Mouse (Mus musculus) bone marrow, adult 2 months (tissue): ENCODE data around the gene Npm1. TPM values are rescaled to one million over a fixed set of nuclear protein-coding genes. Genes with fewer than 3 reads are reported as not detected.

Experiments
- H3K27ac ChIP-seq: fragments of 200-500 bp; 2 replicates; pipeline ENCODE4 v1.5.1; 2012; ENCODE audit warnings: low read depth, mild to moderate bottlenecking, control low read depth, inconsistent platforms, low read length; ENCODE audit not compliant: control insufficient read depth, poor library complexity, insufficient read depth
- H3K4me1 ChIP-seq: fragments of 200-500 bp; 2 replicates; pipeline ENCODE4 v1.6.1; 2011; ENCODE audit warnings: low read length; ENCODE audit not compliant: control insufficient read depth, insufficient read depth
- H3K4me3 ChIP-seq: fragments of 200-500 bp; replicated peaks from 2 replicates; pipeline ENCODE3; 2011; ENCODE audit warnings: mild to moderate bottlenecking, low read depth, low read length, control low read depth; ENCODE audit not compliant: control insufficient read depth
- CTCF ChIP-seq: fragments of 200-500 bp; IDR thresholded peaks from 2 replicates; pipeline ENCODE4 v1.5.1; 2011; ENCODE audit warnings: low read length, control low read depth; ENCODE audit not compliant: control insufficient read depth, insufficient read depth
- POLR2A ChIP-seq: fragments of 200-500 bp; IDR thresholded peaks from 2 replicates; pipeline ENCODE4 v1.6.1; 2011; ENCODE audit warnings: low read depth, mild to moderate bottlenecking, control low read depth, low read length, borderline replicate concordance; ENCODE audit not compliant: control insufficient read depth
- WGBS: fragments of 180-500 bp; shearing (Covaris S2); methylation state at CpG from one replicate; pipeline ENCODE4 v1.1.7; 2018; 5-methylcytosine and 5-hydroxymethylcytosine counted together
- polyA plus RNA-seq: library from polyadenylated mRNA; stranded (reverse); fragments of >200 nt; gene quantifications from 2 replicates; pipeline ENCODE4 v1.2.4, GENCODE M21; 2011; ENCODE audit warnings: low replicate concordance; ENCODE audit not compliant: missing spikeins, insufficient read depth, insufficient read length

The Npm1 gene
- polyA plus RNA-seq, 1 experiment, result 1,387 TPM

DNA sequence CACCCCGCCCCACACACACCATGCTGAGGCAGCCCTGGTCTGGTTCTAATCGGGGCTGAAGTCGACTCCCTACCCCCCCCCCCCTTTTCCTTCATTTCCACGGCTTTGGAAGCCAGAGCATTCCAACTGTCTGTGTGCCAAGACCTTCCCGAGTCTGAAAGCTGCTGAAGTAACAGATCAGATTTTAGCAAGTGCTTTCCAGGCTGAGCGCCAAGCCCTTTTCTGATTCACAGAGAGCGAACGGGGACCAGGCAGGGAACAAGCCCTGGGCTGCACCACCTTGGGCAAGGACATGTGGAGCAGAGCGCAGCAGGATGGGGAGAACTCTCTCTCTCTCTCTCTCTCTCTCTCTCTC lies 16.9 kb downstream of the Npm1 start:
- TF ChIP-seq CTCF, result no peak
- no peak for TF ChIP-seq POLR2A
- Histone ChIP-seq H3K4me3 (no peak overlapping the region), H3K27ac (no peak overlapping the region), H3K4me1 (no peaks in the 10 kb centered on the region)
- WGBS, result 24% methylated on average over 9 of the region's 9 CpGs

DNA sequence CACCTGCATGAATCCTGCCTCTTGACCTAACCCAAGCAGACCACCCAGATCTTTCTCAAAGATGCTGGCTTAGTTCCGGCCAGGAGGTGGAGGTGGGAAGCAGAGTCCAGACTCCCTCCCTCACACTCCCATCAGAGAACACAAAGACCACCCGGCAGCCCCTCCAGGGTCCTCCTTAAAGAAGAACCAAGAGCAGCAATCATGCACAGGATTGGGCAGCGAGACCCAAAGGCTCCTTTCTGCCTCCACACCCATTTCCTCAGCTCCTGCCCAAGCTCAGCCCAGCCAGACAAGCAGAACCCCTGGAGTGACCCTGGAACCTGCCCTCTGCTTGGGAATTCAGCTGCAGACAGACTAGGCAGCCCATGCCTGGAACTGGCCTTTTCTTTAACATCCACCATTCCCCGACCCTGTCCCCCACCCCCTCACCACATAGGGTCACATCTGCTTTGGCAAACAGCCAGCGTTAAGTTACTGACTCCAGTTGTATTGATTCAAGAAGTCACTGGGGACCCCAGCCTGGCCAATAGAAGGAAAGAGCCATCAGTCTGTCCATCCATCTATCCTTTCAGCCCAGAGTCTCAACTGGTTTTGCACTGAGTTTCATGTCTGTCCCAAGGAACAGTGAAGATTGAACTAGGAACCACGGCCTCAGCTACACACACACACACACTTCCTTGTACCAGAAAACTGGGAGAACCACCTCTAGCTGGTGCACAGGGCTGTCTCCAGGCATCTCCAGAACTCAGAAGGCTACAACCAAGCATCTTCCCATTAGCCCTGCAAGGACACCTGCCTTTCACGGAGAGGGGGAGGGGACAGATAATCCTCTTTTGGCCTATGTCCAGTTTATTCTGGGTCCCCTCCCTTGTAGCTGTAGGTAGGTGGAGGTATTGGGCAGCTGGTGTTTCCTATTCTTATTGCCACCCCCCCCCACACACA lies 17.5 kb downstream of the Npm1 start:
- no peak overlapping the region for H3K4me3 ChIP-seq
- 43% methylated on average over 7 of the region's 7 CpGs for WGBS
- no peak overlapping the region for H3K27ac ChIP-seq
- no peaks in the 10 kb centered on the region for H3K4me1 ChIP-seq
- TF ChIP-seq CTCF, result no peak
- no peak for TF ChIP-seq POLR2A

DNA sequence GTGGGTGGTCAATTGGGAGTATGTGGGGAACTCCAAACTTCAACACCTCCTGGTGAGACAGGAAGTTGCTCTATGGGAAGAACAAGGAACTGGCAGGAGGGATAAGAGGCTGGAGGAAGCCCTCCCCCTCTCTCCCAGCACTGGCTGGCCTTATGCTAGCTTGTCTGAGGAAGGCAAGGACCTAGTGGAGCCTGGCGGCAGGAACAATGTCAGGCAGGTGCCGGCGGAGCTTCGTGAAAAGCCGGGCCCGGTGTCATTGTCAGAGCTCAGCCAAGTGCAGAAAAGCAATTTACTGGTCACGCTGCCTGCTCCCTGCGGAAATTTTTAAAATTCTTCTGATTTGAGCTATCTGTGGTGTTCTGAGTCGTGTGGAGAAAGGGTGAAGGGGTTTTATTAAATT lies 19.1 kb downstream of the Npm1 start:
- TF ChIP-seq POLR2A (no peak), CTCF (no peak)
- 40% methylated on average over 9 of the region's 9 CpGs for WGBS
- Histone ChIP-seq H3K27ac (no peak overlapping the region), H3K4me1 (no peaks in the 10 kb centered on the region), H3K4me3 (no peak overlapping the region)

DNA sequence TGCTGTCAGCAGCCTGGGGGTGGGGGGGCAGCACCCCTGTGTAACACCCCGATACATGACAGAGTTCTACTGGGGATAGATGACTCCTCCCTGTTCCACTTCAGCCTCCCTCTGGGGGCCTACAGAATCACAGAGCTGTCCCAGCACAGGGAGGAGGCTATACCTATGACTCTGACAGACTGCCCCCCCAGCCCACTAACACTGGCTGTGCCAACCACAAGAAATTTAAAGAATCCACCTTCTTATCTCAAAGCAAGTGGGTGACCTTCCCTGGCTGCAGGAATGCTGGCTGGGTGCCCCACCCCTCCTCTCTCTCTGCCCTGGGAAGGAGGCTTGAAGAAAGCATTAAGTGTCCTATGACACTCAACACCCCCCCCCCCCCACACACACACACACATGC lies 20.2 kb downstream of the Npm1 start:
- no peak for TF ChIP-seq POLR2A
- TF ChIP-seq CTCF, result no peak
- WGBS, result 79% methylated on average over 1 of the region's 1 CpGs
- Histone ChIP-seq H3K27ac (no peak overlapping the region), H3K4me1 (no peaks in the 10 kb centered on the region), H3K4me3 (no peak overlapping the region)

DNA sequence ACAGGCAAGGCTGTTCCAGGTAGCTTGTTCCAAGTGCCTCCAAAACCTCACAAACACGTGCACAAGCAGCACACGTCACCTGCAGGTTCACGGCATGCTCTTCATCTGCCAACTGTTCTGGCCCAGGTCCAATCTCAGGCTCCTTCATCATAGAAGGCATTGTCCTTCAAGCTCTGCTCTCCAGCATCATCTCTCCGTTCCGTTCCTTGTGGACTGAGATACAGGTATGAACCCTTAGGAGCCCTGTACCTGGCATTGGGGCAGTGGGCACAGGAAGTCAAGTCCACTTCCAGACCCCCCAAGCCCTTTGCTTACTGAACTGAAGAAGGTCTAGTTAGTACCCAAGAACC lies 22.9 kb downstream of the Npm1 start:
- no peak for TF ChIP-seq POLR2A
- no peak for TF ChIP-seq CTCF
- H3K4me1 ChIP-seq, result no peaks in the 10 kb centered on the region
- H3K4me3 ChIP-seq, result no peak overlapping the region
- no peak overlapping the region for H3K27ac ChIP-seq
- 80% methylated on average over 5 of the region's 5 CpGs for WGBS

DNA sequence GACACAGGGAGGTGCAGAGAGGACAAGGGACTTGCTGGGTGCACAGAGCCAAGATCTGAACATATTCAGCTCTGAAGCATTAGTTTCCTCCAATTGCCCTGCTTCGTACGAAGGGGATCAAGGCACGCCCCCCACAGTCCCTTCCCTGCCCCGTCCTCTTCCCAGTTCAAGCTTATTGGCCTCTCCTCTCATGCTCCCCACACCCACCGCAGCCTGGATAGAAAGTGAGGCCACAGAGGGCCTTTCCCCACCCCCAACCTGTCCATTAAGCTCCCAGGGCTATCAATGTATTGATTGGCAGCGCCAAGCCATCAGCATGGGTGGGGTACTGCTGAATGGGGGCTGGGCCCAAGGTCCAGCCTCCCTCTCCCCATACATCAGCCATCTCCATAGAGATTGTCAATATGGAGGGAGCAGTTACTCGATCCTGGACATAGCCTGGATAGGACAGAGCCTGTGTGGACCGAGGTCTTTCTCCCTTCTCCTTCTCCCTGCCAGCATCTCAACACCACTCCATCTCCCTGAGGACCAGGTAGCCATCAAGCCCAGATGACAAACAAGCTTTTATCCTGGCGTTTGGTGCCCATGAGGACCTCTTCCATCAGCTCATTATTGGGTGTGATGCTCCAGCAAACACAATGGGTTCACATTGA lies 23.4 kb downstream of the Npm1 start:
- no peak overlapping the region for H3K4me3 ChIP-seq
- TF ChIP-seq POLR2A (no peak), CTCF (no peak)
- WGBS, result 71% methylated on average over 9 of the region's 9 CpGs
- H3K4me1 ChIP-seq, result no peaks in the 10 kb centered on the region
- no peak overlapping the region for H3K27ac ChIP-seq

DNA sequence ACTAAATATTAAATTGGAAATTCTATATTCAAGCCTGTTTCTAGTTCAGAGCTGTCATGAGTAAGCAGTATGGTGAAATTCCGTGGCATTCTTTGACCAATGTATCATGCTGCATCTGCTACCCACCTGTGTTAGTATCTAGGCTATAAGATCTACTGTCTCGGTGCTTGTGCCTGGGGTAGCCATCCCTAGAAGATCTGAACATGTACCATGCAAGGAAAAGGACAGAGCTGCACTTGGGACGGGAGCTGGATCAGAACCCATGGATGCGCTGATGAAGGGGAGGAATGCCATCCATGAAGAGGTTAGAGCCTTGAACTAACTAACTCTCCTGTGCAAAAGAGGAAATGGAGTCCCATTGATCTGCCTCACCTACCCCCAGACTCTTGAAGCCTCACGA lies 24.3 kb downstream of the Npm1 start:
- no peak for TF ChIP-seq CTCF
- no peak for TF ChIP-seq POLR2A
- Histone ChIP-seq H3K4me1 (no peaks in the 10 kb centered on the region), H3K27ac (no peak overlapping the region), H3K4me3 (no peak overlapping the region)
- WGBS, result 69% methylated on average over 5 of the region's 5 CpGs

DNA sequence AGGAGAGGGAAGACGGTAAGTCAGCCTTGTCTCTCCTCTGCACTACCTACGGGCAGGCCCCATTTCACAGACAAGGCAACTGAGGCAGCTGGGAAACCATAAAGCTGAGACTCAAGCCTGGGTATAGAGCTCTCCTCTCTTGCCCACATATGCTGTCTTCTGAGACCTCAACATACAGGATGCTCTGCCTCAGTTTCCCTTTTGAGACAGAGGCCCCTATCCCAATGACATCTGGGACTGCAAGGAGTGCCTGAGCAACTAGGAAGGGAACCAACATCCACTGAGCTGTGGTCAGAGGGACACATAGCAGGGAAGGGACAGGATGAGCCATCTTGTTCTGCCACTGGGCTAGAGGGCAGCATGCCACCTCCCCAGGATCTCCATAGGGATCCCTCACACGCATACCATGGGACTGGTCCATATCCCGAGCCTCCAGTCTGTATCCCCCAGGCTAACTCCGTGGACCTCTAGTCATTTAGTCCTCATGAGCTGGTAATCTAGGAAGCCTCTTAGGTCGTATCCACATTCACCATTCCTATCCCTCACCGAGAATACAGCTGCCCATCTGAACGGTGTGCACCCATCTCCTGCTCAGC lies 28.5 kb downstream of the Npm1 start:
- TF ChIP-seq POLR2A (no peak), CTCF (no peak)
- no peak overlapping the region for H3K4me3 ChIP-seq
- H3K4me1 ChIP-seq, result no peaks in the 10 kb centered on the region
- H3K27ac ChIP-seq, result no peak overlapping the region
- 80% methylated on average over 8 of the region's 8 CpGs for whole genome bisulfite sequencing
